Mouse (Mus musculus) adipocyte (in vitro differentiated cells): ENCODE measurements around the gene Zfp426.

ENCODE experiments used
- DNase-seq: peaks from one replicate; pipeline ENCODE4 v3.0.0-alpha.2; 2016; ENCODE audit warnings: low spot score

The Zfp426 gene

DNA sequence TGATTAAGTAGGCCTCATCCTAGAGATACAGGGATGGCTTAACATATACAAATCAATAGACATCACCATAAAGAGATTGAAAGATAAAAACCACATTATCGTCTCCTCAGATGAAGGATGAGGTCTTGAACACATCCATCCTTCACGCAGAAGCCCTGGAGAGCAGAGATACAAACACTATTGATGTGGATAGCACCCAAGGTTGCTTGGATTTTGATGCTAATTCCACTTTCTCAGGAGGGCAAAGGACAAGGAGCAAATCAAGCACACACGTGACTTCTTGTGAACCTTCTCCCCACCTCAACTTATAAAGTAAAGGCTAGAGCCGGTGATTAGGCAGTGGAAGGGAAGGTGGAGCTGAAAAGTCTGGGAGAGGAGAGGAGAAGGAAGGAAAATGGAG is 38.9 kb downstream of the Zfp426 start:
- DNase-seq, result no peak

DNA sequence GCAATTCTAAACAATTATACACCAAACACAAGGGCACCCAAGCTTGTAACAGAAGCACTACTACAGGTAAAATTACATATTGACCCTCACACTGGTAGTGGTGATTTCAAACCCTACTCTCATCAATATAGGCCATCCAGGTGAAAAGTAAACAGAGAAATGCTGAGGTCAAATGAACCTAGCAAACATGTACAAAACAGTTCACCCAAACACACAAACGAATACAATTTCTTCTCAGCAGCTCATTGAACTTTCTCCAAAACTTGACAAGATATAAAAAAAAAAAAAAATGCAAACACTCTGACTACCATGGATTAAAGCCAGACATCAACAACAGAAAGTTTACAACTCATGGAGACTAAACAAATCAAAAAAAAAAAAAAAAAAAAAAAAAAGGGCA is 41.1 kb downstream of the Zfp426 start:
- DNase-seq, result no peak

- DNase-seq, result no peak
These were observed 49.3 kb downstream of the Zfp426 start for GRCm38 (mm10) chr9:20443183-20443783.

DNA sequence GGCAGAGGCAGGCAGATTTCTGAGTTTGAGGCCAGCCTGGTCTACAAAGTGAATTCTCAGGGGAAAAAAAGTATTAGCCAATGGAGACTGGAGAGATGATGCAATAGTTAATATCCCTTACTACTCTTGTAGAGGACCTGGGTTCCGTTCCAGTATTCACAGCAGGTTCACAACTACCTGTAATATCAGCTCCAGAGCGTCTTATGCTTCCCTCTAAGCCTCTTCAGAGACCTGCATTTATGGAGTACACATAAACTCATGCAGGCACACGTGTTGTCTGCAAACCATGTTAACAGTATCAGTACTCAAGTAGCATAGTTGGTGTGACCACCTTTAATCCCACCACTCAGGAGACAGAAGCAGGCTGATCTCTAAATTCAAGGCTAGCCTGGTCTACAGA is 62.5 kb downstream of the Zfp426 start:
- DNase-seq, result no peak
